Mouse (Mus musculus) retina, adult 2 months (tissue): ENCODE measurements around the gene Txn2.
"Not testable (repeated sequence)": the region's sequence is repeated elsewhere in the genome, so short reads cannot be mapped to it uniquely, and the experiment has no call there.

Experiments used
- DNase-seq: peaks from one replicate; pipeline ENCODE4 v3.0.0-alpha.2; 2012; ENCODE audit warnings: low read depth, low spot score

The Txn2 gene

GRCm38 (mm10) chr15:77879756-77880155, 49.0 kb downstream of the Txn2 start:
- DNase-seq: no peak

GRCm38 (mm10) chr15:77877209-77877608, 51.6 kb downstream of the Txn2 start:
- no peak for DNase-seq

- DNase-seq: no peak
Measured at GRCm38 (mm10) chr15:77876716-77877115, 52.1 kb downstream of the Txn2 start.

- DNase-seq: no peak
Measured at GRCm38 (mm10) chr15:77875953-77876352, 52.9 kb downstream of the Txn2 start.

- no peak for DNase-seq
Measured at GRCm38 (mm10) chr15:77874807-77875206, 54.0 kb downstream of the Txn2 start.

GRCm38 (mm10) chr15:77874310-77874709, 54.5 kb downstream of the Txn2 start:
- no peak for DNase-seq

GRCm38 (mm10) chr15:77873564-77873963, 55.2 kb downstream of the Txn2 start:
- no peak for DNase-seq

- no peak for DNase-seq
Measured at GRCm38 (mm10) chr15:77872996-77873395, 55.8 kb downstream of the Txn2 start.

- no peak for DNase-seq
Measured at GRCm38 (mm10) chr15:77868340-77868739, 60.5 kb downstream of the Txn2 start.

GRCm38 (mm10) chr15:77867231-77867968, 61.4 kb downstream of the Txn2 start:
- DNase-seq: not testable (repeated sequence)

GRCm38 (mm10) chr15:77866583-77867220, 62.1 kb downstream of the Txn2 start:
- no peak for DNase-seq
